Mouse (Mus musculus) brain, embryonic 14.5 days (tissue): ENCODE data around the gene Dhps. TPM values are rescaled to one million over a fixed set of nuclear protein-coding genes. Genes with fewer than 3 reads are reported as not detected.

ENCODE experiments used
- DNase-seq: peaks from one replicate; pipeline ENCODE4 v3.0.0-alpha.2; 2011; ENCODE audit warnings: low read depth
- CTCF ChIP-seq: fragments of 200-500 bp; IDR thresholded peaks from 2 replicates; pipeline ENCODE4 v1.5.1; 2012; ENCODE audit warnings: inconsistent platforms, mild to moderate bottlenecking, moderate library complexity, borderline replicate concordance; ENCODE audit not compliant: insufficient read depth, insufficient read length; ENCODE audit errors: extremely low read depth
- POLR2A ChIP-seq: fragments of 200-500 bp; IDR thresholded peaks from 2 replicates; pipeline ENCODE4 v1.6.1; 2012; ENCODE audit warnings: mild to moderate bottlenecking, inconsistent platforms, borderline replicate concordance; ENCODE audit not compliant: poor library complexity, insufficient read depth, insufficient read length, severe bottlenecking; ENCODE audit errors: extremely low read depth
- polyA plus RNA-seq: library from polyadenylated mRNA; depleted of rRNA; stranded (reverse); fragments of >200 nt; gene quantifications from 2 replicates; pipeline ENCODE4 v1.2.3, GENCODE M21; 2012

The Dhps gene
- polyA plus RNA-seq, 1 experiment: 74.8 TPM

GRCm38 (mm10) chr8:85083108-85083813 lies 11.7 kb downstream of the Dhps start, which contains the start of gene Man2b1:
Man2b1 (plus strand) TSS chr8:85083270.
- TF ChIP-seq POLR2A (no peak), CTCF (peak; percentile 43; the same call in 1 of the 2 replicates)
- DNase-seq: peak; percentile 87

- no peak for DNase-seq
Observed at GRCm38 (mm10) chr8:85084633-85085032, 13.1 kb downstream of the Dhps start.

GRCm38 (mm10) chr8:85086238-85086637 lies 14.7 kb downstream of the Dhps start:
- no peak for DNase-seq
- TF ChIP-seq CTCF: no peak
- TF ChIP-seq POLR2A: no peak

More at GRCm38 (mm10) chr8:85084633-85085032, 13.1 kb downstream of the Dhps start:
- no peak for TF ChIP-seq POLR2A
- TF ChIP-seq CTCF: no peak

- no peak for DNase-seq
- TF ChIP-seq CTCF: no peak
- TF ChIP-seq POLR2A: no peak
Observed at GRCm38 (mm10) chr8:85088771-85089170, 17.2 kb downstream of the Dhps start.

GRCm38 (mm10) chr8:85090856-85091255 lies 19.3 kb downstream of the Dhps start:
- DNase-seq: no peak
- no peak for TF ChIP-seq CTCF
- no peak for TF ChIP-seq POLR2A

GRCm38 (mm10) chr8:85091526-85092090 lies 20.1 kb downstream of the Dhps start:
- DNase-seq: no peak
- TF ChIP-seq CTCF (no peak), POLR2A (no peak)

GRCm38 (mm10) chr8:85095051-85095450 lies 23.5 kb downstream of the Dhps start:
- no peak for TF ChIP-seq POLR2A
- no peak for TF ChIP-seq CTCF
- no peak for DNase-seq

- no peak for DNase-seq
- TF ChIP-seq CTCF (no peak), POLR2A (no peak)
Observed at GRCm38 (mm10) chr8:85095566-85095965, 24.0 kb downstream of the Dhps start.

GRCm38 (mm10) chr8:85096196-85096595 lies 24.6 kb downstream of the Dhps start:
- TF ChIP-seq CTCF: no peak
- no peak for TF ChIP-seq POLR2A
- DNase-seq: no peak

- DNase-seq: no peak
- TF ChIP-seq POLR2A: no peak
- no peak for TF ChIP-seq CTCF
Observed at GRCm38 (mm10) chr8:85096850-85097249, 25.3 kb downstream of the Dhps start.

GRCm38 (mm10) chr8:85100076-85100665 lies 28.6 kb downstream of the Dhps start:
- TF ChIP-seq POLR2A (no peak), CTCF (no peak)
- DNase-seq: no peak

GRCm38 (mm10) chr8:85113241-85113640 lies 41.7 kb downstream of the Dhps start:
- TF ChIP-seq CTCF (no peak), POLR2A (no peak)
- no peak for DNase-seq

GRCm38 (mm10) chr8:85115501-85115900 lies 43.9 kb downstream of the Dhps start:
- TF ChIP-seq CTCF (no peak), POLR2A (no peak)

GRCm38 (mm10) chr8:85116984-85117383 lies 45.4 kb downstream of the Dhps start:
- no peak for DNase-seq

More at GRCm38 (mm10) chr8:85115501-85115900, 43.9 kb downstream of the Dhps start:
- no peak for DNase-seq

More at GRCm38 (mm10) chr8:85116984-85117383, 45.4 kb downstream of the Dhps start:
- TF ChIP-seq CTCF (no peak), POLR2A (no peak)
